Mouse (Mus musculus): ENCODE measurements at regions not wholly inside any gene's neighbourhood (a gene's known extent, or its start where the extent isn't known, plus 50 kb on each side); places are given as distances from the start of the nearest gene placed in this dataset.
A peak's percentile ranks its signal among the peaks of the same experiment; 100 is the strongest.
"Not testable (repeated sequence)": the region's sequence is repeated elsewhere in the genome, so short reads cannot be mapped to it uniquely, and the experiment has no call there.

GRCm38 (mm10) chr6:62573611-62574010 is 682.1 kb upstream of the Grid2 start:
- no peak for DNase-seq

- peak; percentile 6 for DNase-seq
Measured at GRCm38 (mm10) chr6:62576200-62576599, 679.5 kb upstream of the Grid2 start.

- DNase-seq, result no peak
Measured at GRCm38 (mm10) chr6:62620543-62620942, 635.1 kb upstream of the Grid2 start.

- DNase-seq, result not testable (repeated sequence)
Measured at GRCm38 (mm10) chr6:62668123-62668522, 587.6 kb upstream of the Grid2 start.

- no peak for DNase-seq
Measured at GRCm38 (mm10) chr6:62718389-62718788, 537.3 kb upstream of the Grid2 start.

GRCm38 (mm10) chr6:62719541-62720155 is 536.0 kb upstream of the Grid2 start:
- no peak for DNase-seq

Data from cerebellum, adult 11-12 months (tissue).